Mouse (Mus musculus) midbrain, postnatal 0 days (tissue): ENCODE measurements around the gene Adam15. TPM values are rescaled to one million over a fixed set of nuclear protein-coding genes. Genes with fewer than 3 reads are reported as not detected.

ENCODE experiments used
- ATAC-seq: fragments of 200-750 bp; cut with Nextera tagmentation; 2 replicates; pipeline ENCODE4 v1.8.0; 2017; ENCODE audit warnings: moderate number of reproducible peaks, mild to moderate bottlenecking, moderate TSS enrichment, moderate library complexity; ENCODE audit not compliant: low FRiP score
- DNase-seq: peaks from one replicate; pipeline ENCODE4 v3.0.0-alpha.2; 2015; ENCODE audit warnings: low spot score
- H3K27ac ChIP-seq: fragments of 300-500 bp; sonication (generic); 2 replicates; pipeline ENCODE4 v1.5.1; 2014; ENCODE audit warnings: low read depth, mild to moderate bottlenecking, low read length, mixed read lengths
- H3K27me3 ChIP-seq: fragments of 300-500 bp; sonication (generic); 2 replicates; pipeline ENCODE4 v1.6.1; 2014; ENCODE audit warnings: low read length, control low read depth, mixed read lengths; ENCODE audit not compliant: insufficient read depth
- H3K36me3 ChIP-seq: fragments of 300-500 bp; sonication (generic); 2 replicates; pipeline ENCODE4 v1.6.1; 2014; ENCODE audit warnings: low read length, control low read depth, mixed read lengths; ENCODE audit not compliant: insufficient read depth
- H3K4me1 ChIP-seq: fragments of 300-500 bp; sonication (generic); 2 replicates; pipeline ENCODE4 v1.6.1; 2014; ENCODE audit warnings: mild to moderate bottlenecking, control low read depth, antibody characterized with exemption, low read length, mixed read lengths; ENCODE audit not compliant: insufficient read depth
- H3K4me2 ChIP-seq: fragments of 300-500 bp; sonication (generic); 2 replicates; pipeline ENCODE4 v1.6.1; 2014; ENCODE audit warnings: low read depth, mild to moderate bottlenecking, low read length, mixed read lengths; ENCODE audit not compliant: poor library complexity, severe bottlenecking
- H3K4me3 ChIP-seq: fragments of 300-500 bp; sonication (generic); 2 replicates; pipeline ENCODE4 v1.5.1; 2014; ENCODE audit warnings: low read depth, mild to moderate bottlenecking, low read length, moderate library complexity
- H3K9ac ChIP-seq: fragments of 300-500 bp; sonication (generic); replicated peaks from 2 replicates; pipeline ENCODE4 v1.6.1; 2014; ENCODE audit warnings: mild to moderate bottlenecking, low read length, moderate library complexity, mixed read lengths; ENCODE audit not compliant: poor library complexity, severe bottlenecking
- H3K9me3 ChIP-seq: fragments of 300-500 bp; sonication (generic); 2 replicates; pipeline ENCODE4 v1.6.1; 2016; ENCODE audit warnings: low read length, control low read depth
- CTCF ChIP-seq: IDR thresholded peaks from 2 replicates; pipeline ENCODE4 v1.5.1; 2016; ENCODE audit warnings: antibody characterized with exemption, mild to moderate bottlenecking
- WGBS: fragments of 180-500 bp; shearing (Covaris S2); extraction: QIAGEN DNeasy Blood & Tissue Kit; methylation state at CpG from one replicate; pipeline ENCODE4 v1.1.7; 2014; 5-methylcytosine and 5-hydroxymethylcytosine counted together
- polyA plus RNA-seq: library from polyadenylated mRNA; unstranded; fragments of >200 nt; fragmentation: Nextera tagmentation; extraction: Ambion mirVana; gene quantifications from 2 replicates; pipeline ENCODE4 v1.2.1, GENCODE M21; 2015
- total RNA-seq: library from RNA; depleted of rRNA; stranded (reverse); fragments of >200 nt; gene quantifications from 2 replicates; pipeline ENCODE4 v1.2.3, GENCODE M21; 2014; rRNA removed

Gene Adam15
- total and polyA plus RNA-seq, 2 experiments from 2014 or later: 73.6 to 88.8 TPM

- no peak for TF ChIP-seq CTCF
- no peaks in the 10 kb centered on the region for H3K27me3 ChIP-seq
- no peaks in the 10 kb centered on the region for H3K4me1 ChIP-seq
- ATAC-seq (no peak), DNase-seq (no peak)
- WGBS: 93% methylated on average over 11 of the region's 11 CpGs
- H3K4me3 ChIP-seq: no peak overlapping the region
- H3K9ac ChIP-seq: no peak overlapping the region
- no peak overlapping the region for H3K27ac ChIP-seq
- no peaks in the 10 kb centered on the region for H3K9me3 ChIP-seq
- no peak overlapping the region for H3K4me2 ChIP-seq
- H3K36me3 ChIP-seq: no peaks in the 10 kb centered on the region
These were observed 56.4 kb downstream of the Adam15 start for GRCm38 (mm10) chr3:89293247-89293918.

- H3K9me3 ChIP-seq: no peaks in the 10 kb centered on the region
- H3K4me1 ChIP-seq: no peaks in the 10 kb centered on the region
- no peak for TF ChIP-seq CTCF
- no peak overlapping the region for H3K27ac ChIP-seq
- 65% methylated on average over 5 of the region's 5 CpGs for WGBS
- H3K4me2 ChIP-seq: no peak overlapping the region
- H3K4me3 ChIP-seq: no peak overlapping the region
- no peaks in the 10 kb centered on the region for H3K36me3 ChIP-seq
- DNase-seq: no peak
- H3K27me3 ChIP-seq: no peaks in the 10 kb centered on the region
- H3K9ac ChIP-seq: no peak overlapping the region
- no peak for ATAC-seq
These were observed 57.5 kb downstream of the Adam15 start for GRCm38 (mm10) chr3:89292303-89292702.

- no peak for TF ChIP-seq CTCF
- no peaks in the 10 kb centered on the region for H3K27me3 ChIP-seq
- H3K4me2 ChIP-seq: no peak overlapping the region
- H3K27ac ChIP-seq: no peak overlapping the region
- no peaks in the 10 kb centered on the region for H3K36me3 ChIP-seq
- DNase-seq (no peak), ATAC-seq (no peak)
- H3K4me1 ChIP-seq: no peaks in the 10 kb centered on the region
- H3K4me3 ChIP-seq: no peak overlapping the region
- H3K9me3 ChIP-seq: no peaks in the 10 kb centered on the region
- 81% methylated on average over 10 of the region's 10 CpGs for WGBS
- no peak overlapping the region for H3K9ac ChIP-seq
These were observed 57.9 kb downstream of the Adam15 start for GRCm38 (mm10) chr3:89291874-89292273.

Other genes starting within 250 kb of the Adam15 start
- gene Gm43738, start 248.9 kb downstream of the Adam15 start, total RNA-seq: not detected in 2 replicates
- gene Gm43738, start 248.9 kb downstream of the Adam15 start, polyA plus RNA-seq: not detected in 2 replicates
- gene Fdps, start 248.0 kb downstream of the Adam15 start, total RNA-seq: 382 and 401 TPM in 2 replicates
- gene Fdps, start 248.0 kb downstream of the Adam15 start, polyA plus RNA-seq: 407 and 423 TPM in 2 replicates
- gene Pklr, start 213.9 kb downstream of the Adam15 start, total RNA-seq: 0.47 TPM in 1 of 2 replicates, not detected in the other
- 0.05 and 0.10 TPM in 2 replicates for gene Pklr, start 213.9 kb downstream of the Adam15 start, polyA plus RNA-seq
- 94.8 and 97.8 TPM in 2 replicates for gene Hcn3, start 189.8 kb downstream of the Adam15 start, total RNA-seq
- 44.8 and 46.7 TPM in 2 replicates for gene Hcn3, start 189.8 kb downstream of the Adam15 start, polyA plus RNA-seq
- gene Clk2, start 185.2 kb downstream of the Adam15 start, total RNA-seq: 38.9 and 44.5 TPM in 2 replicates
- gene Clk2, start 185.2 kb downstream of the Adam15 start, polyA plus RNA-seq: 12.1 and 12.6 TPM in 2 replicates
- 71.1 and 84.8 TPM in 2 replicates for gene Scamp3, start 172.5 kb downstream of the Adam15 start, total RNA-seq
- gene Scamp3, start 172.5 kb downstream of the Adam15 start, polyA plus RNA-seq: 151 and 158 TPM in 2 replicates
- gene Fam189b, start 166.9 kb downstream of the Adam15 start, total RNA-seq: 12.7 and 22.2 TPM in 2 replicates
- 32.5 and 37.5 TPM in 2 replicates for gene Fam189b, start 166.9 kb downstream of the Adam15 start, polyA plus RNA-seq
- 56.8 and 64.6 TPM in 2 replicates for gene Gba, start 147.1 kb downstream of the Adam15 start, total RNA-seq
- gene Gba, start 147.1 kb downstream of the Adam15 start, polyA plus RNA-seq: 46.1 and 48.3 TPM in 2 replicates
- gene Thbs3, start 134.8 kb downstream of the Adam15 start, total RNA-seq: 38.5 and 42.9 TPM in 2 replicates
- 39.0 and 47.6 TPM in 2 replicates for gene Thbs3, start 134.8 kb downstream of the Adam15 start, polyA plus RNA-seq
- 101 and 108 TPM in 2 replicates for gene Mtx1, start 122.9 kb downstream of the Adam15 start, total RNA-seq
- 176 and 189 TPM in 2 replicates for gene Mtx1, start 122.9 kb downstream of the Adam15 start, polyA plus RNA-seq
- gene Muc1, start 120.9 kb downstream of the Adam15 start, total RNA-seq: 2.8 and 3.8 TPM in 2 replicates
- 0.52 and 1.5 TPM in 2 replicates for gene Muc1, start 120.9 kb downstream of the Adam15 start, polyA plus RNA-seq
- 74.7 and 93.9 TPM in 2 replicates for gene Krtcap2, start 104.0 kb downstream of the Adam15 start, total RNA-seq
- gene Krtcap2, start 104.0 kb downstream of the Adam15 start, polyA plus RNA-seq: 219 TPM in 2 replicates
- 112 and 124 TPM in 2 replicates for gene Trim46, start 103.7 kb downstream of the Adam15 start, total RNA-seq
- gene Trim46, start 103.7 kb downstream of the Adam15 start, polyA plus RNA-seq: 69.1 TPM in 2 replicates
- 198 and 223 TPM in 2 replicates for gene Dpm3, start 90.6 kb downstream of the Adam15 start, total RNA-seq
- 69.4 and 81.1 TPM in 2 replicates for gene Dpm3, start 90.6 kb downstream of the Adam15 start, polyA plus RNA-seq
- gene Slc50a1, start 79.4 kb downstream of the Adam15 start, total RNA-seq: 22.8 and 32.0 TPM in 2 replicates
- 42.4 and 48.7 TPM in 2 replicates for gene Slc50a1, start 79.4 kb downstream of the Adam15 start, polyA plus RNA-seq
- 6.6 and 7.1 TPM in 2 replicates for gene Efna1, start 68.9 kb downstream of the Adam15 start, total RNA-seq
- gene Efna1, start 68.9 kb downstream of the Adam15 start, polyA plus RNA-seq: 8.9 and 9.4 TPM in 2 replicates
- 93.5 and 115 TPM in 2 replicates for gene Efna3, start 27.0 kb downstream of the Adam15 start, total RNA-seq
- gene Efna3, start 27.0 kb downstream of the Adam15 start, polyA plus RNA-seq: 52.3 and 58.4 TPM in 2 replicates
- 3.0 and 7.9 TPM in 2 replicates for gene Efna4, start 12.0 kb downstream of the Adam15 start, total RNA-seq
- gene Efna4, start 12.0 kb downstream of the Adam15 start, polyA plus RNA-seq: 2.5 and 3.5 TPM in 2 replicates
- not detected in 2 replicates for gene Dcst2, start 12.0 kb upstream of the Adam15 start, total RNA-seq
- gene Dcst2, start 12.0 kb upstream of the Adam15 start, polyA plus RNA-seq: 0.31 and 0.51 TPM in 2 replicates
- 0.05 TPM in 1 of 2 replicates, not detected in the other for gene Dcst1, start 15.3 kb upstream of the Adam15 start, total RNA-seq
- 1.1 TPM in 2 replicates for gene Dcst1, start 15.3 kb upstream of the Adam15 start, polyA plus RNA-seq
- 2.2 and 4.4 TPM in 2 replicates for gene Zbtb7b, start 44.8 kb upstream of the Adam15 start, total RNA-seq
- gene Zbtb7b, start 44.8 kb upstream of the Adam15 start, polyA plus RNA-seq: 0.53 and 0.88 TPM in 2 replicates
- gene Lenep, start 52.8 kb upstream of the Adam15 start, total RNA-seq: 1.8 and 2.3 TPM in 2 replicates
- gene Lenep, start 52.8 kb upstream of the Adam15 start, polyA plus RNA-seq: 0.27 TPM in 1 of 2 replicates, not detected in the other
- gene Flad1, start 61.9 kb upstream of the Adam15 start, total RNA-seq: 32.0 and 34.1 TPM in 2 replicates
- gene Flad1, start 61.9 kb upstream of the Adam15 start, polyA plus RNA-seq: 26.0 and 29.3 TPM in 2 replicates
- gene Cks1b, start 68.4 kb upstream of the Adam15 start, total RNA-seq: 22.4 and 29.2 TPM in 2 replicates
- gene Cks1b, start 68.4 kb upstream of the Adam15 start, polyA plus RNA-seq: 68.6 and 69.6 TPM in 2 replicates
- 21.7 and 24.9 TPM in 2 replicates for gene Shc1, start 68.4 kb upstream of the Adam15 start, total RNA-seq
- 11.0 and 12.7 TPM in 2 replicates for gene Shc1, start 68.4 kb upstream of the Adam15 start, polyA plus RNA-seq
- gene Pygo2, start 80.2 kb upstream of the Adam15 start, total RNA-seq: 77.8 and 91.3 TPM in 2 replicates
- gene Pygo2, start 80.2 kb upstream of the Adam15 start, polyA plus RNA-seq: 38.5 and 40.4 TPM in 2 replicates
- gene Pbxip1, start 86.7 kb upstream of the Adam15 start, total RNA-seq: 18.5 and 21.3 TPM in 2 replicates
- gene Pbxip1, start 86.7 kb upstream of the Adam15 start, polyA plus RNA-seq: 18.8 and 21.8 TPM in 2 replicates
- gene Pmvk, start 104.5 kb upstream of the Adam15 start, total RNA-seq: 90.8 and 121 TPM in 2 replicates
- gene Pmvk, start 104.5 kb upstream of the Adam15 start, polyA plus RNA-seq: 124 and 135 TPM in 2 replicates
- 21.4 and 23.3 TPM in 2 replicates for gene Kcnn3, start 170.2 kb upstream of the Adam15 start, total RNA-seq
- gene Kcnn3, start 170.2 kb upstream of the Adam15 start, polyA plus RNA-seq: 5.9 and 7.3 TPM in 2 replicates